Mouse (Mus musculus) regulatory T cell (primary cell): ENCODE measurements around the gene 1110008P14Rik.

Source experiments
- in situ Hi-C: fragments of 300-600 bp; cut with MboI, MseI; formaldehyde crosslinking; loops from one replicate; pipeline ENCODE4 v1.15.1; 2025; ENCODE audit warnings: high pct_unique_total_duplicates

Gene 1110008P14Rik

DNA sequence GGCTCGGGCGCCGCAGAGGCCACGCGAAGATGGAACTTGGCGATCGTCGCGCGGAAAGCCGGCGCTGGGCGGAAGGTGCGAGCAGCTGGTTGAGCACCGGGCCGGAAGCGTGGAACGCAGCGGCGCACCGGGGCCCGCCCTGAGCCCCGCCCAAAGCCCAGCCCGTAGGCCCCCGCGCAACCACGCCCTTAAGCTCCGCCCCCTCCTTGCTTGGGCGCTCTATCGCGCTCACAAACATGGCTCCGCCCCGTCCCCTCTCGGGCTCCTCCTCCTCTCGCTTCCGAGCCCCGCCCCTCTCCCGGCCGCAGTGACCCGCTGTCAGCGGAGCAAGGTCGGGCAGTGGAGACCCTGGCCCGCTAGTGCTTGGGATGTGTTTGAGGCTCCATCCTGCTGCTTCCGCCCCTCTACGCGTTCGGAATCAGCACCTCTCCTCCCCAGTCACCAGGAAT lies at the start of gene 1110008P14Rik:
TSS of gene 1110008P14Rik (minus strand) at position 164 of the 449 bp plus-strand sequence.
- in situ Hi-C loops = no loop called here

DNA sequence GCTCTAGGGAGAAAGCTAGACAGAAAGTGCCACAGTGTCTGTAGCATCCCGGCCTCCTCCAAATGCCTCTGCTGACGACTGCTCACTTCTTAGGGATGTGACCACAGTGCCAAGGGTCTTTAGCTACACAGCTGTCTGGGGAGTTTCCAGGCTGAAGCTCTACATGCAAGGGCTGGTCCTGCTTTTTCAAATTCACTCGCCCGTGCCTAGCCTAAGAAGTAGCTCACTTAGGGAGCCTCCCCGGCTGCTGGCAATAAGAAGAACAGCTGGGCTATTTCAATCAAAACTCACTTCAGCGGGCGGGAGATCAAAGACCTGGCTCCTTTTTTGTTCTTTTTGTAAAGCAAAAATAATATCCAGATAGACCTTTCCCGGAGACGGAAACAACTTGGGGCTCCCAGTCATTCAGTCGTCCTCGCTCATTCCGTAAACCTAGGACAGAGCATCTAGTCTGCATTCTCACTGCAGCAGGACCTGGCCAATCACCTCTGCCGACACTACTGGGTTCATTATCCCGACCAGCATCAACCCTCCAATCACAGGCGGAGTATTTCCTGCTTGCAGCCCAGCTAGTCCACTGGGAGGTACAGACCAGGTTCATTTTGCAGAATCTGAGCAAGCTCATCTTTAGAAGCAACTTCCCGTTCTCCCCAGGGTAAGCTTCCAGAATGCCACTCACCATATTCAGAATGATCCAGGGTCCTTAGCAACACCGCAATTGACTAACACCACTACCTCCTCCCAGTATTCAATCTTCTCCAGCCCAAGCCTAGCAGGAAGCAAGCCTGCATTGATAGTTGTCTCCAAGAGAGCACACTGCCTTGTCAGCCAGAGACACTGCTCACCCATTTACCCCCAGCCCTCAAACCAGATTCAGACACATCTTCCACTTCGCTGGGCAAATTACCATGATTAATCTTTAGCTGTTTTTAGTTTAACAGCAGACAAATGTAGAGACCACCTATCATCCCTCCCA lies 49.3 kb upstream of the 1110008P14Rik start:
- in situ Hi-C loops = no loop called here

DNA sequence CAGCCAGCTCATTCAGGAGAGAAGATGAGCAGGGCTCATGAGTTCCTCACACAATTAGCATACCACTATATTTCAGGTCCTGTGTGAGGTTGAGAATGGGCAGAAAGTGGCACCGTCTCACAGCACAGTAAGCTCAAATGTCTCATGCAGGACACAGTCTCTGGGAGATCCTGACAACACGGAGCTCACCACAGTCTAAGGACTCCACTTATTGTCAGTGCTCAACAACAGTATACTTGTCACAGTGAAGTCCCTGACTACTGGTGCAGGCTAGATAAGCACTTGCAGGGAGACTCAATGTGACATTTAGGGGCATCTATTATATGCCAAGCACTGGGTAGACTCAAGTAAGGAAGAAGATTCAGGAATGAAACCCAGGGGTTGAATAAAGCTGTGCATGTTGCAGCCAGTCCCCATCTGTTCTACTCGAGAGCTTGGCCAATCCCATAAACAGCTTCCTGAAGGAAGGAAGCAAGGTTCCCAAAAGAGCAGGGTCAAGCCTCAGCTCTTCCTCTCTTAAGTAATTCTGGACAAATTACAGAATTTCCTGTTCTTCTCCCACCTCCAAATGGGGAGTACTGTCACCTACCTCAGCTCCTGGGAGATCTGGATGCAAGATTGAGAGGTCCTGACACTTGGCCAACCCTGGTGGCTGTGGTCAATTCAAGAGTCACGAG lies 47.6 kb upstream of the 1110008P14Rik start:
- in situ Hi-C loops = no loop called here

DNA sequence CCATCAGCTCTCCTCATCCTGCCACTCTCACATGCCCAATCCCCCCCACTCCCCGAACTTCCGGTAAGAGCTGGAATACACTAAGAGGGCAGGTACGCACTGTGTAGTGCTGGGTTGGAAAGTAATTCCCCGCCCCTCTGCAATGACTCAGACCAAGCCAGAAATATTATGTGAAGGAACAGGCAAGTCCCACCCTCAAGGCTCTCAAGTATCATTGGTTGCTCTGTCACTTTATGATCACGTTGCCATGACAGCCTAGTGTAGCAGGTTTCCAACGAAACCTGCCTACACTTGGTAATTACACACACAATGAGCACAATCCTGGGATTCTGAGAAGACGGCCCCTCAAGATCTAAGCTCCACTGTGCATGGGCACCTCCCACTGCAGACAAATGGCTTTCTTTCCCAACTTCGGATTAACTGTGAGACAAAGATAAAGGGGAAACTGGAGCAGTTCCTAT lies 46.6 kb upstream of the 1110008P14Rik start:
- in situ Hi-C loops = no loop called here

DNA sequence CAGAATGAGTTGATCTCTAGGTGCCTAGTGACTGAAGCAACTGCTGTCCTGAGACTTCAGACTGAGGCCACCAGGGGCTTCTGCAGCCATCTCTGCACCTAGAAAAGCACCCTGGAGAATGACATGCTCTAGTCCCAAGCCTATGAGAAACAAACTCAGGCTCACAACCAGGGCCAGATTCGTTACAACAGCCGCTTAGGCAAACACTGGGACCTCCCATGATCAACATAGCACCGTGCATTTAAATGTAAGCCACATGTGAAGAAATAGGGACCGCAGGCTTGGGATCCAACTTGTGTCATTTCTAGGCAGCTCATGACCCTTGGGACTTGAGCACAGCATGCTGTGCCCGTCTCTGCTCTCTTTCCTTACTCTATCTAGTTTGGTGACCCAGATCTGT lies 46.0 kb upstream of the 1110008P14Rik start:
- in situ Hi-C loops = no loop called here

DNA sequence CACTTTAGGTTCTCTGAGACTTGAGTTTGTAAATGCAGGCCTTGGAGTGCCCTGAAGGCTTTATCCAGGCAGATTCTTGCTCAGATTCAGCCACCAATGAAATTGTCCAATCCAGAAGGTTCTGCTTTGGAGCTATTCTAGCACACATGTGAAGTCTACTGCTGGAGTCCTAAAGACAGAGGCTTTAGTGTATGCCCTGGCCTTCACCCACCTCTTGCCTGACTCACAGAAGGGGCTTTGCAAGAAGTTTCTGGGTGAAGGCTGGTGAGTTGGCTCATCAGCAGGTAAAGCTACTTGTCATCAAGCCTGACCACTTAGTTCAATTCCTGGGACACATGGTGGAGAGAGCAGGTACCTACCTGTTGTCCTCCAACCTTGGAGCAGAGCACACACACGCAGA lies 44.4 kb upstream of the 1110008P14Rik start:
- in situ Hi-C loops = no loop called here

DNA sequence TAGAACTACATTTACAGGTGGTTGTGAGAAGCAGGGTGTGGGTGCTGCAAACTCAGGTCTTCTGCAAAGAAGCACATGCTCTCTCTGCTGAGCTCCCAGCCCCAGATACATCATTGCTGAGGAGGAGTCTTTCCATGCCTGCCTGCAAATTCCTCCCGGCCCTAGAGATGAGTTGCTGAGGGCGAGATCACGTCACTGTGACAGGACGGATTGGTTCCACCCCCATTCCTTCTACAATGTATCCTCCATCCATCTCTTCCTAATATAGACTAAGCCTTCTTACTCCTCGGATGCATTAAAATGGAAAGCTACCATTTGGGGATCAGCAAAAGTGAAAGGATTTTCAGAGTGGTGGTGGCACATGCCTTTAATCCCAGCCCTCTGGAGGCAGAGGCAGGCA lies 43.8 kb upstream of the 1110008P14Rik start:
- in situ Hi-C loops = no loop called here

DNA sequence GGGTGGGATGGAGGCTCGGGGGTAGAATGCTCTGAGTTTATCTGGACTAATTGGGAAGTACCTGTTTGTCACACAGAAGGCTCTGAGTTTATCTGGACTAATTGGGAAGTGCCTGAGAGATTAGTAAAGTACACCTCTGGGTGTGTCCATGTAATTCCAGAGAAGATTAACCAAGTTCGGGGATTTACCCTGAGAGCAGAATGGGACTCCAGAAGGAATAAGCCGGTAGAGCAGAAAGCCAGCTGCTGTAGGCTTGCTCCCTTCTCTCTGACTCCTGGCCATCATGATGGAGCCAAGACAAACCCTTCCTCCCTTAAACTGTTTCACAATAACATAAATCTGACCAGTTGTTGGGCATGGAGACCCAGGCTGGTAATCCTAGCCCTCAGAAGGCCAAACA lies 43.1 kb upstream of the 1110008P14Rik start:
- in situ Hi-C loops = no loop called here

DNA sequence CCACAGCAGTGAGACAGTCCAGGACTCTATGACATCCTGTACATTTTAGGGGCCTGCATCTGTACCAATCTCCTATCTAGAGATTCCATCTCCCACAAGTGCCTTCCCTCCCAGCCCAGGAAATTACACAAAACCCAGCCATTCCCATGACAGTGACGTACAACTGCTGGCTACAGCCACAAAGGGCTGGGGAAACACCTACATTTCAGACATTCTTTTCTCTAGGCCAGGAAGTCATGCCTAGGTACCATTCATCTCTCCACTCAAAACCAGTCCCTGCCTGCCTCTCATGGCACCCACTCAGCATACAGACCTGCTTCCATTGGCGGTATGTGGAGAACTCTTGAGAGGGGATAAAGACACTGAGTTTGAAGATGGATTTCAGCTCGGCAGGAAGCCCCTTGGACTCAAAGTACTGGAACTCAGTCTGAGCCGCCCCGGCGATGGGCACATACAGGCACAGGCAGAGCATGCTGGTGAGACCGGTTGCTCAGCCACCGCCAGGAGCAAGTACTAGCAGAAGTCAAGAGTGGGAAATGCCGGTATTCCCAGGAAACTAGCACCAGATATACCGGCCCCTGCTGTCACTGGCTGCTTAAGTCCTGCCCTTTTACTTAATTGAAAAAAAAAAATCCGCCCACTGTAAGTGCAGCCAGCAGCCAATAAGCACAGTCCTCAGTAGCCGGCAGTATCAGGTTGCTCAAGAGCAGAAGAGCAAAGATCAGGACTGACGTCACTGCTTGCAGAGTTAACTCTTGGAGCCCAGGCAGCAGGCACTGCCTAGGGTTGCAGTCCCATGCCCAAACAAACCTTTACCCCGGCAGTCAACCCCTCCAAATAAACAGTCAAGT lies 42.0 kb upstream of the 1110008P14Rik start:
- in situ Hi-C loops = no loop called here

DNA sequence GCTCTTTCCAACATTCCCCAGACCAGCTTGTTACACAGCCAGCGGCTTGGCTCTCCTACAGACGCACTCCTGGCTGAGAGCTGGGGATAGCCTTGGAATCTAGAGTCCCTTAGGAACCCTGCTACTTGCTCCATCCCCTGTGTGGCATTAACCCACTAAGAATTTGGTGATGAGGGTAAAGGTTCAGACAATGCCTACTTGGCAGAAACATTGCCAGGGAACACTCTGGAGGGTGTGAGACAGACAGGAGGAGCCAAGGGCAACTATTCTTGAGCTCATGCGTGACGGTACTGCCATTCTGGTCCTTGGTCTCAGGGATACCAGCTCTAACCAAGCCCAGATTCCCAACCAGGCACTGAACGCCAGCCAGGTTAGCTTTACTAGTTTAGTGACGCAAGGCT lies 40.1 kb upstream of the 1110008P14Rik start:
- in situ Hi-C loops = no loop called here

DNA sequence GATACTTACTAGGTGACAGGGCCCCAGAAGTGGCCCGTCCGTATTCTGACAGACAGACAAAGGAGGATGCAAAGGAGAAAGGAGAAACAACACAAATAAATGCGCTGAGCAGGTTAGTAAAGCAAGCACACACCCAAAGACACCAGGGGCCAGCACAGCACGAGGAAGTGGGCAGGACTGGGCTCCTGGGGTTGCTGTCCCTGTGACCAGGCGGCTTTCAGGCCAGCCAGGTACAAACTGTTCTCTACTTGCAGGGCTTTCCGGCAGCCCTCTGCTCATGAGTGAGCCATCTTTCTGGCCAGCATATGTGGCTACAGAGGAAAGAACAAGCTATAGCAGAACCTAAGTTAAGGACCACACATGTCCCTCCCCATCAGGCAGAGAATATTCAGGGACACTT lies 38.9 kb upstream of the 1110008P14Rik start:
- in situ Hi-C loops = no loop called here

DNA sequence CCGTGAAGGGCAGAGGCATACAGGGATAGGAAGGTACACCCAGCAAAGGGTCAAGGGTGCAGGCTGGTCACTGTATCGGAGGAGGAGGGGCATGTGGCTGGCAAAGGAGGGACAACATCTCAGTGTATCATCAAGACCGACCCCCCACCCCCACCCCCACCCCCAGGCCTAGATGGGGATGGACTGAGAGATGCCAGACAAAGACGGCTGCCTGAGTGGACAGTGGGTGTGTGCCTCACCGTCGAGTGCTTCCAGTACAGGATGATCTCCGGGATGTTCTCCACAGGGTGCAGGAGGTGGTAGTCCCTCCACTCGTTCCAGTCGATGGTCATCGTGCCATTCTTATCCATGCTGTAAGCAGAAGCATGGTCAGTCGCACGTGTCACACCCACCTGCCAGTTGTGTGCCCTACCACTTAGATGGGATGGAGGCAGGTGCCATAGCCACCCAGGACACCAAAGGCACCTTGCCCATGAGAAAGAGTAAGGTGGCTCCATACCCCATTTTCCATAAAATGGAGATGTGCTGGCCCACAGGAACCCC lies 38.4 kb upstream of the 1110008P14Rik start:
- in situ Hi-C loops = no loop called here

DNA sequence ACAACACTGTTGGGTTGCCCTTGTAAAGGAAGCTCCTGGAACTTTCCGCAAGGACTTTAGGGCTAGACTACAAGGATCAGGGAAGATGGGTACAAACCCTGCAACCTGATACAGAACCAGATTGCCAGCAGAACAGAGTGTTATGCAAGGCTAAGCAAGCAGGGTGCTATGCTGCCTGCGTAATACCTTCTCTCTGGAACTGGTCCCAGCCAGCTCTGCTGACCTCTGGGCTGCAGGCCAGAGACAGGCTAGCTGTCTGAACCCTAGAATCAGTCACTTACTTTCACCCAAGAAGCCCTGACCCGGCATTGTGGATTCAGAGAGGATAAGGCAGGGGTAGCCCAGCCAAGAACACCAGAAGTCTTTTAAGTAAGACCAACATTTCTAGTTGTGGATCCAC lies 37.6 kb upstream of the 1110008P14Rik start:
- in situ Hi-C loops = loop anchor here (5.0 kb wide), 1 partner anchor 143 kb away; no protein-coding TSS in a partner anchor

DNA sequence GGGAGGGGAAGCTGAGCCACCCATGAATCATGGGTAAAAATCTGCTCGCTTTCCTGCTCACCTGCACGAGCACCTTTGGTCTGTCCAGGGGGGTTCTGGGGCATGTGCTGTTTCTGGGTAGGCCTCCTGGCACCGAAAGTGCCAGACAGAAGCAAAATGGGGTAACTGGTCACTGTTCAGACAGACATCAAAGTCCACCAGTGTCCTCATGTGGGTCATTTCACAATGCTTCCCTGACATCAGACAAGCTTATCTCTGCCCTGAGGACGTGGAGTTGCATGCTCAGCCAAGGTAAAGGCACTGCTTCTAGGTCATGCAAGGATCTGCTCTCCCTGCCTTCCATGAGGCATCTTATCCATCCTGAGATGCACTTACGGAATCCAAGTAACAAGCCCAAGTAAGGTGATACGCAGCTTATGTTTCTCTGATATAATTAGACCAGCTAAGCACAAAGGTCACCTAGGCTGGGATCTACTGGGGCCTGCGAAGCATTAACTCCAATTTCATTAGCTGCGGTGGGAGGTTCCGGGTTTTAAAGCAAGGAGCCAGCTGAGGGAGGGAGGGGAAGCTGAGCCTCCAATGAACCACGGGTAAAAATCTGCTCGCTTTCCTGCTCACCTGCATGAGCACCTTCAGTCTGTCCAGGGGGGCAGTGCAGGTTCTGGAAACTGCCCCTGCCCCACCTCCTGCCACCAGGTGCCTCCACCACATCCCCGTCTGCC lies 36.9 kb upstream of the 1110008P14Rik start:
- in situ Hi-C loops = loop anchor here (5.0 kb wide), 1 partner anchor 144 kb away; no protein-coding TSS in a partner anchor

DNA sequence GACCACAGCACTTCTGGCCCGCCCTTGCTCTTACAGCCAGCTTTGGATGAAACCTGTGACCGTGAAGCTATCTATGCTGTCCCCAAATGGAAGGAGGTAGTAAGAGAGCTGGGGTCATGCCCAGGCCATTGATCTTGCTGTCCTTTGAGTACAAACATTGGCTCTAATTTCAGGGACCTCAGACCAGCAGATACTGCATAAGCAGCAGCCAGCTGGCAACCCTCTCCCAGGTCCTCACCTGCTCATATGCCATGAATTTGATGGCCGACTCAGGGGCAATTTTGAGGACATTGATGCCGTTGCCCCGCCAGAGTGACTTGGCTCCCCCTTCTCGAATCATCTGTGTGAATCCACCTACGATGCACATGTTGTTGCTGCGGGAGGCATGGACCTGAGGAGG lies 35.7 kb upstream of the 1110008P14Rik start:
- in situ Hi-C loops = loop anchor here (5.0 kb wide), 1 partner anchor 145 kb away; no protein-coding TSS in a partner anchor

DNA sequence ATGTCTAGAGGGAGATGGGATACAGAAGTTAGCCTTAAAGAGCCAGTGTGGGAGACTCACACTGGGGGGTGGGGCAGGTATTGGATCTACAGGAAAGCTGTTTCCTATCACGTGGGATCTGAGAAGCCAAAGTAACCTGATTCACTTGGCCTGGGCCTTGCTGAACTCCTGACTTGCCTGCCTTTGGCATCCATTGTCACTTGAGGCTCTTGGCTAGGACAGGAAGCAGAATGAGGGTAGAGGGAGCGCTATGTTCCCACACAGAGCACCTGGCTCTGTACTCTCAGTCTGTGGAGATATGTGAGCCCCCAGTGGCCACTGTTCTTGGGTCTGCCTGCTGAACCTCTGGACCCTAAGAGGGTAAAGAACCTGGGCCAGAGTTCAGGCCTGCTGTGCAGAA lies 34.8 kb upstream of the 1110008P14Rik start:
- in situ Hi-C loops = loop anchor here (5.0 kb wide), 1 partner anchor 146 kb away; no protein-coding TSS in a partner anchor

DNA sequence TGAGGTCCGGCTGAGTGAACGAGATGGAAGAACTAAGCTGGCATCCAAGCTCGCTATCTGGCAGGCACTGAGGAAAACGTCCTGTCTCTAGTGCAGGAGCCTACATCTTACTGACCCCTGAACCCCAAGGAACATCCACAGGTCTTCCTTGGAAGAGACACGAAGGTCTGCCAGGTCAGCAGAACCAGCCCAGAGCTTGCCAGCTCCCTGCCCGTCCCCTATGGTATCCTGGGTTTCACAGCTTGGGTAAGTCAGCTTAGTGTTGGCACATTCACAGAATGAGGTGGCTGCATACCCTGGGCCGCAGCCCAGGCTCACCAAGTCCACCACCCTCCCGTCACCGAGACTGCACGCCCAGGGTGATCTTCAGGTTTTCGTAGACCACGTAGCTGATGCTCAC lies 34.1 kb upstream of the 1110008P14Rik start:
- in situ Hi-C loops = loop anchor here (5.0 kb wide), 1 partner anchor 146 kb away; no protein-coding TSS in a partner anchor

DNA sequence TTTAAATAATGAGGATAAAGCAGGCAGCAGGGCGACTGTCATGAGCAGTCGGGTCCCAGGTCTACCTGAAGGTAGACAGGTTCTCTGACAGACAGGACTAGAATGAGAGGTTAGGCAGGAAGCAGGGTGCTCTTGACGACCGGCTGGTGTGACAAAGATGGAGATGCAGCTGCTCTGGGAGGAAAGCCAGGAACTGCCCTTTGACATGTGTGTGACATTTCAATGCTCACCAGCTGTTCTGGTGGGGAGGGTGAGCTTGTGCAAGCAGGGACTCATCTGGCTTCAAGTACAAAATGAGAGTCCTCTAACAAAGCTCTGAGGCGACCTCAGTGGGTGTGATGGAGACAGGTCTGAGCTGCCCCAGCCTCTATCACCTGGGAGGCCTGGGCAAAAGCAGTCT lies 32.2 kb upstream of the 1110008P14Rik start:
- in situ Hi-C loops = no loop called here

DNA sequence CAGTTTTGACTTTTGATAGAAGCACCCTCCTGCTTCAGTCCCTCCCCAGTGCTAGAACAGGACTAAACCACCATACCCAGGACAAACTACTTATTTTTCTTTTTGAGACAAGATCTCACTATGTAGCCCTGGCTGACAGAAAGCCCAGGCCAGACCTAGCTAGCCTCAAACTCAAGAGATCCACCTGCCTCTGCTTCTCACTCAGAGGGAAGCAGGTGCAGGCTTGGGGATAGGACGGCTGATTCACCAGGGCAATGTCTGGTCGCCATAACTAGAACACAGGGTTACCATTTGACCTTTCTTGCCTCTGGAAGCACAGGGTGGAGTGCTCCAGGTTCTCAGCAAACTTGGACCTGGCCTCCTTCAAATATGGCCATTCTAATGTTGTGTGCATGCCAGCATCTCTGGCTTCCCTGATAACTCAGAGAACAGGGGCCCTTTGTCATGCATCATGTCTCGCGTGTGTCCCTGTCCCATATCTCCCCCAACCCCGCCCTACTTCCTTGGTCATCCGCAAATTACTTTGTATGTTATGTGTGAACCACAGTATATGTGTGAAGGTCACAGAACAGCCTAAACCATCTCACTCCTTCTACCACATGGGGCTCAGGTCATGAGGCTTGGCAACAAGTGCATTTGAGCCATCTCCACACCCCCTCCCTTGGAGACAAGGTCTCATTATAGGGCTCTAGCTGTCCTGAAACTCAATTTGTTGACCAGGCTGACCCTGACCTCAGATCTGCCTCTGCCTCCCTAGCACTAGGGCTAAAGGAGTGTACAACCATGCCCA lies 31.2 kb upstream of the 1110008P14Rik start:
- in situ Hi-C loops = no loop called here

DNA sequence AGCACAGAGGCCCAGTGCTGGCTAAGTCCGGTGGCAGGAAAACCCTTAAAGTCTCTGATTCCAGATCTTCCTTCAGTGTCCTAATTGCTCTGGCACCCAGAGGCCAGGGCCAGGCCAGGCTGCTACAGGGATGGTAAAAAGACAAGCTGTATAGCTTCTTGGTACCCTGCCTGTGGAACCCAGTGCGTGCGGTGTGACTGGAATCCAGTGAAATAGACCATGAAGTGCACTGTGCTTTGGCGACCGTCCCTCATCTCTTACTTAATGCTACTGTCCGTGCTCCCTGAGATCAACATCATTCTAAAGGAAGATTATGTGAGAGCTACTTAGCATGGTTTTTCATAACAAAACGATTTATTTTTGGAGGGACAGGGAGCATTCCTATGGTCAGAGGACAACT lies 29.7 kb upstream of the 1110008P14Rik start:
- in situ Hi-C loops = no loop called here
